Mouse (Mus musculus): ENCODE results near the gene Sox4. TPM values are rescaled to one million over a fixed set of nuclear protein-coding genes. Genes with fewer than 3 reads are reported as not detected.

The Sox4 gene
- polyA plus RNA-seq, 1 experiment from 2014 or later = 1.9 TPM

DNA sequence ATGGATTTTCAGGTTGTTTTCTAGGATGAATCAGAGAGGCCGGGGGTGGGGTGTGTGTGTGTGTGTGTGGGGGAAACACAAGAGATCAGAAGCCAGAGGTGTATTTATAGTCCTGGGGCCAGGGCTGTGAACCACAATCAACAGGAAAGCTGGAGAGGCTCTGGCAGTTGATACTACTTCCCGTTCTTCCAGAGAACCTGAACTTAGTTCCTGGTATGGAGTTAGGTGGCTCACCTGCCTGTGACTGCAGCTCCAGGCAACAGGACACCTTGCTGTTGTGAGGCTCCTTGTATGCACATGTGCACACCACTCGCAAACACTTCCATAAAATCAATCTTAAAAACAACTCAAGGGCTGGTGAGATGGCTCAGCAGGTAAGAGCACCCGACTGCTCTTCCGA, 7.8 kb downstream of the Sox4 start:
- Histone ChIP-seq H3K27me3 (peaks cover 15% of the 10 kb centered on the region), H3K36me3 (replicated peaks) (no peaks in the 10 kb centered on the region), H3K9ac (no peak overlapping the region), H3K4me2 (no peak overlapping the region), H3K9me3 (replicated peaks) (no peaks in the 10 kb centered on the region), H3K4me3 (replicated peaks) (no peak overlapping the region), H3K4me1 (replicated peaks) (peaks cover 8% of the 10 kb centered on the region; the same call in 1 of the 2 replicates), H3K27ac (replicated peaks) (no peak overlapping the region)
- 52% methylated on average over 5 of the region's 5 CpGs for WGBS (ENCODE audit: insufficient replicate concordance)
- no peak for ATAC-seq (ENCODE audit: insufficient read depth)

DNA sequence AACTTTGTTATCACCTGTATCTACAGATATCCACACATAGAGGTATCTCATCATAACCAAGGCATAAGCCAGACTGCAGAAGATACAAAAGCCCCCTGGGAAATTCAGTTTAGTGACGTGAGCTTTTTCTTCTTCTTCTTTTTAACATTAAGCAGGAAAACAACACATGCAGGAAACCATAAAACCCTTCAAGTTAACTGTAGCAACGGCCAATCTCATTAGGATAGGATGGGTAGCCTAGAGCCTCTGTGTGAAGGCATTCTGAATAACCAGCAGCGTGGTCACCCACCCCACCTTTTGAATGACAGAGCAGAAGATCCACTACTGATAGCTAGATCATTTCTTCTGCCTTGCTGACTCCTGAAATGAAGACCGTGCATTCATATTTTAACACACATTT, 10.6 kb downstream of the Sox4 start:
- H3K4me3 ChIP-seq (replicated peaks) = no peak overlapping the region
- H3K36me3 ChIP-seq (replicated peaks) = no peaks in the 10 kb centered on the region
- peaks cover under 1% of the 10 kb centered on the region; the same call in 1 of the 2 replicates for H3K4me1 ChIP-seq (replicated peaks)
- no peak overlapping the region for H3K27ac ChIP-seq (replicated peaks)
- no peaks in the 10 kb centered on the region for H3K9me3 ChIP-seq (replicated peaks)
- no peak overlapping the region for H3K4me2 ChIP-seq
- H3K9ac ChIP-seq = no peak overlapping the region
- ATAC-seq (ENCODE audit: insufficient read depth) = no peak
- H3K27me3 ChIP-seq = no peaks in the 10 kb centered on the region
- WGBS (ENCODE audit: insufficient replicate concordance) = 25% methylated on average over 4 of the region's 4 CpGs

DNA sequence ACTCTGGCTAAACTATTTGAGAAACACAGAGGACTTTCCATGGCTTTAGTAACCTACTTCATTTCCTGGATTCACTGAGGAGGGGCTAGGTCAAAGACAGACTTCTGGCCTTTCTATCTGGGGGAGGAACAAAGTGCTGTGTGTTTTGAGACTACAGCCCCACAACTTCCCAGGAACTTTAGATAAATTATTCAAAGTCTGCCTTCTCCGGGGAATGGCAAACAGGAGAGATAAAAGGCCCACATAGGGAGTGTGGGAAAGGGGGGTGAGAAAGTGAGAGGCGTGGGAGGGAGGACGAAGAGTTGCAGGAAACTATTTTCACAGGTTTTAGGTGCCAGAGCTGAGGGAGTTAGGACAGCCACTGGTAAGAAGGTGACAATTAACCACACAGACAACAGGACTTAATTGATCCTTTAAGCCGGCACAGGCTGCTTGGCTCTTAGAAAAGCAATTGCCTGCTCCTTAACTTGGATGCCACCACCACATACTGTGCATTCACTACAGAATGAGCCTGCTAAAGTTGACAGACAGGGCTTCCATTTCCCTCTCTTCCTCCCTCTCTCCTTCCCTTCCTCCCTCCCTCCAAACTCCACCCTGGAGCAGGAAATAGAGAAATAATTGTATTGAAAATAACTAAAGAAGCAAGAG, 11.4 kb downstream of the Sox4 start:
- Histone ChIP-seq H3K9me3 (replicated peaks) (no peaks in the 10 kb centered on the region), H3K27me3 (no peaks in the 10 kb centered on the region), H3K36me3 (replicated peaks) (no peaks in the 10 kb centered on the region), H3K4me1 (replicated peaks) (no peaks in the 10 kb centered on the region), H3K4me3 (replicated peaks) (no peak overlapping the region), H3K4me2 (no peak overlapping the region), H3K27ac (replicated peaks) (no peak overlapping the region), H3K9ac (no peak overlapping the region)
- ATAC-seq (ENCODE audit: insufficient read depth) = no peak
- 20% methylated on average over 4 of the region's 4 CpGs for WGBS (ENCODE audit: insufficient replicate concordance)

DNA sequence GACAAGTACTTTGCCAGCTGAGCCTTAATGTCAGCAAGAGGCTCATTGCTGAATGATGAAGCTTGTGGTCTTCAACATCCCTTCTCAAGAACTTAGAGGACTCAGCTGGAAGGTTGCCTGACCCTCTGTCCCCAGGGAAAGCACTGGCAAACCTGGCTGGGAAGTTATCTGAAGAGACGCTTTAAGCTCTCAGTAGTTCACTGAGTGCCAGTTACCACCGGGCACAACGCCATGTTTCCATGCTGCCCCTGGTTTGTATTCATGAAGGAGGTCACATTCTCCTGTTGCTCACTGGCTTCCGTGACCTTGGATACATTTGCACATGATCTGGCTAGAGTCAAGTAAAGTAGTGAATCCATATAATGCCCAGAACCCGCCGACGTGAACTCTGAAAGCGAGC, 20.1 kb downstream of the Sox4 start:
- Histone ChIP-seq H3K27ac (replicated peaks) (no peak overlapping the region), H3K9ac (no peak overlapping the region), H3K4me2 (no peak overlapping the region), H3K9me3 (replicated peaks) (no peaks in the 10 kb centered on the region), H3K4me3 (replicated peaks) (no peak overlapping the region), H3K36me3 (replicated peaks) (no peaks in the 10 kb centered on the region), H3K4me1 (replicated peaks) (no peaks in the 10 kb centered on the region), H3K27me3 (no peaks in the 10 kb centered on the region)
- whole genome bisulfite sequencing (ENCODE audit: insufficient replicate concordance) = 78% methylated on average over 8 of the region's 8 CpGs
- no peak for ATAC-seq (ENCODE audit: insufficient read depth)

DNA sequence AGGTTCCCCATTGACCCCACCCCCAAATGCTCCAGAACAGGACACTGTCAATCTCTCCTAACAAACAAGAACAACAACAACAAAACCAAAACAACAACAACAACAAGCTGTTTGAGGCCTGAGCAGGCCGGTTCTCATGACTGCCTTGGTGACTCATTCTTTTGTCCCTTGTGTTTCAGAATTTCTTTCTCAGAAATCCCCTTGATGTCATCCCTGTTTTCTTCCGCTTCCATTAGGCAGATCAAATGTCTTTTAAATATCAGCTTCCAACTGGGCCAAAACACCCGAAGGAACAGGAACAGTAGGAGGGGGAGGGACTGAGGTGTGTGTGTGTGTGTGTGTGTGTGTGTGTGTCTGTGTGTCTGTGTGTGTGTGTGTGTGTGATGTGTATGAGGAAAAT, 21.7 kb downstream of the Sox4 start:
- ATAC-seq (ENCODE audit: insufficient read depth) = no peak
- H3K9me3 ChIP-seq (replicated peaks) = no peaks in the 10 kb centered on the region
- H3K27ac ChIP-seq (replicated peaks) = no peak overlapping the region
- H3K9ac ChIP-seq = no peak overlapping the region
- 57% methylated on average over 3 of the region's 3 CpGs for WGBS (ENCODE audit: insufficient replicate concordance)
- no peaks in the 10 kb centered on the region for H3K36me3 ChIP-seq (replicated peaks)
- no peaks in the 10 kb centered on the region for H3K4me1 ChIP-seq (replicated peaks)
- no peaks in the 10 kb centered on the region for H3K27me3 ChIP-seq
- H3K4me3 ChIP-seq (replicated peaks) = no peak overlapping the region
- H3K4me2 ChIP-seq = no peak overlapping the region

DNA sequence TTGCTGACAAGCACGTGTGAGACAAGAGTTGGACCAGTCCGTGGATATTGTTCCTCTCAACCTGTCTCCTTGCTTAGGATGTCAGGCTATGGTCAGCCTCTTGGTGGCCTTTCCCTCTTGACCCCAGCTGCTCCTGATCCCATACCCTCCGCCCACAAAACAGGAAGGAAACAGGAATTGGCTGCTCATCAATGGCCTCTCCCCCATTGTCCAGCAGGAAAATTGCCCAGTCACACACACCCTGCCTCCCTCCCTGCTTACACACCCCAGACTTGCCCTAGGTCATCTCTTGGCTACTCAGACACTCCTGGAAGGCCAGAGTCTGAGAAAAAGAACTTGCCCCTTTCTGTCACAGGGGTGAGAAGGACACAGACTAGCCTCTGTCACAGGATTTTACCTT, 22.2 kb downstream of the Sox4 start:
- WGBS (ENCODE audit: insufficient replicate concordance) = 58% methylated on average over 3 of the region's 3 CpGs
- Histone ChIP-seq H3K27me3 (no peaks in the 10 kb centered on the region), H3K4me1 (replicated peaks) (no peaks in the 10 kb centered on the region), H3K9ac (no peak overlapping the region), H3K36me3 (replicated peaks) (no peaks in the 10 kb centered on the region), H3K4me2 (no peak overlapping the region), H3K4me3 (replicated peaks) (no peak overlapping the region), H3K9me3 (replicated peaks) (no peaks in the 10 kb centered on the region), H3K27ac (replicated peaks) (no peak overlapping the region)
- ATAC-seq (ENCODE audit: insufficient read depth) = no peak

DNA sequence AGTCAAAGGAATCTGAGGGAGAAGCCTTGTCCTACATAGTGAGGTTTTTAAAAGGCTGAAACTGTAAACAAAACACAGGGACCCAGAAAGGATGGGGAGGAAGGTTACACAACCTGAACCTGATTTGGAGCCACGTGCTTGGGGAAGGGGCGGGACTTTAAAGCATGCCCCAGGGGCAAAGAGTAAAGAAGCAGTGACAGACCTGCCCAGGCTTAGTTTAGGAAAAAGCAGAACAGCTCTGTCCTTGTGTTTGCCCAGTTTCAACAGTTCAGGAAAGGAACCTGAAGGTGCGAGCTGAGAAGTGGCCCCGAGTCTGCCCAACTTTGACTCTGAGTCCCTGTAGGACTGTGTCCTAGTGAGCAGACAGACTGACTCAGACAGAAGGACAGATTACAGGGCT, 23.1 kb downstream of the Sox4 start:
- Histone ChIP-seq H3K9me3 (replicated peaks) (no peaks in the 10 kb centered on the region), H3K4me3 (replicated peaks) (no peak overlapping the region), H3K4me1 (replicated peaks) (no peaks in the 10 kb centered on the region), H3K27me3 (no peaks in the 10 kb centered on the region), H3K27ac (replicated peaks) (no peak overlapping the region), H3K9ac (no peak overlapping the region), H3K36me3 (replicated peaks) (no peaks in the 10 kb centered on the region), H3K4me2 (no peak overlapping the region)
- ATAC-seq (ENCODE audit: insufficient read depth) = no peak
- WGBS (ENCODE audit: insufficient replicate concordance) = 32% methylated on average over 4 of the region's 4 CpGs

DNA sequence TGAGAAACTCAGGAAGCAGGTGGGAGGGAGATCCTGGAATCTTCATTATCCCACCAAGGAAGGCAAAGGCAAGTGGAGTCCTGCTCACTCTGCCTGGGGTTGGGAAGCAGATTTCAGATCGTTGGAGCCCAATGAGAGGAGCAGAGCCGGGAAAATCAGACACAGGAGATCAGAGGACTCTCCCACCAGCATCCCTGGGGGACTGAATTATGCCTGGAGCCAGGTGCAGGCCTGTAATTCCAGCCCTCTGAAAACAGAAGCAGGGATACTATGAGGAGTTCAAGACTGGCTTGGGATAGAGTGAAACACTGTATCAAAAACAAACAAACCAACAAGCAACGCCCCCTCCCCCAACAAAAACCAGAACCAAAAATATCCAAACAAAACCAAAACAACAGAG, 23.6 kb downstream of the Sox4 start:
- ATAC-seq (ENCODE audit: insufficient read depth) = no peak
- H3K36me3 ChIP-seq (replicated peaks) = no peaks in the 10 kb centered on the region
- H3K4me2 ChIP-seq = no peak overlapping the region
- no peak overlapping the region for H3K4me3 ChIP-seq (replicated peaks)
- H3K9ac ChIP-seq = no peak overlapping the region
- H3K9me3 ChIP-seq (replicated peaks) = no peaks in the 10 kb centered on the region
- WGBS (ENCODE audit: insufficient replicate concordance) = 42% methylated on average over 3 of the region's 3 CpGs
- no peaks in the 10 kb centered on the region for H3K4me1 ChIP-seq (replicated peaks)
- no peak overlapping the region for H3K27ac ChIP-seq (replicated peaks)
- no peaks in the 10 kb centered on the region for H3K27me3 ChIP-seq

DNA sequence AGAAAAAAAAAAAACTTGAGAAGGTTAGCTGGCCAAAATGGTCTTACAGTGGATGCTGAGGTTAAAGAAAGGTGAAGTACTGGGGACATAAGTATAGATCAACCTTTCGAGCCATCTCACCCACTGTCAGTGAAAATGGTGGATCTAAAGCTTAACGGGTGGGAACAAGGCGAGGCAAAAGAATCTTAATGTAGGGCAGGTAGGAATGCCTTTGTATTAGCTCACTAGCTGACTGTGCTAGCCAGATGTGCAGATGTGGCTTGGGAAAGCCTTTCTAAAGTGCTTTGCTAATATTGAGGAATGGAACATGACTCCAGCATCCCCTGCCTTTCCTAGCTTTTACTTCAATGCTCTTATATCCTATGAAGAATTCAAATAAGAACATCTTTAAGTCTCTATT, 30.4 kb downstream of the Sox4 start:
- H3K27ac ChIP-seq (replicated peaks) = no peak overlapping the region
- H3K4me3 ChIP-seq (replicated peaks) = no peak overlapping the region
- no peak overlapping the region for H3K9ac ChIP-seq
- H3K4me1 ChIP-seq (replicated peaks) = no peaks in the 10 kb centered on the region
- WGBS (ENCODE audit: insufficient replicate concordance) = 74% methylated on average over 3 of the region's 3 CpGs
- ATAC-seq (ENCODE audit: insufficient read depth) = no peak
- H3K27me3 ChIP-seq = no peaks in the 10 kb centered on the region
- no peak overlapping the region for H3K4me2 ChIP-seq
- no peaks in the 10 kb centered on the region for H3K9me3 ChIP-seq (replicated peaks)
- no peaks in the 10 kb centered on the region for H3K36me3 ChIP-seq (replicated peaks)

DNA sequence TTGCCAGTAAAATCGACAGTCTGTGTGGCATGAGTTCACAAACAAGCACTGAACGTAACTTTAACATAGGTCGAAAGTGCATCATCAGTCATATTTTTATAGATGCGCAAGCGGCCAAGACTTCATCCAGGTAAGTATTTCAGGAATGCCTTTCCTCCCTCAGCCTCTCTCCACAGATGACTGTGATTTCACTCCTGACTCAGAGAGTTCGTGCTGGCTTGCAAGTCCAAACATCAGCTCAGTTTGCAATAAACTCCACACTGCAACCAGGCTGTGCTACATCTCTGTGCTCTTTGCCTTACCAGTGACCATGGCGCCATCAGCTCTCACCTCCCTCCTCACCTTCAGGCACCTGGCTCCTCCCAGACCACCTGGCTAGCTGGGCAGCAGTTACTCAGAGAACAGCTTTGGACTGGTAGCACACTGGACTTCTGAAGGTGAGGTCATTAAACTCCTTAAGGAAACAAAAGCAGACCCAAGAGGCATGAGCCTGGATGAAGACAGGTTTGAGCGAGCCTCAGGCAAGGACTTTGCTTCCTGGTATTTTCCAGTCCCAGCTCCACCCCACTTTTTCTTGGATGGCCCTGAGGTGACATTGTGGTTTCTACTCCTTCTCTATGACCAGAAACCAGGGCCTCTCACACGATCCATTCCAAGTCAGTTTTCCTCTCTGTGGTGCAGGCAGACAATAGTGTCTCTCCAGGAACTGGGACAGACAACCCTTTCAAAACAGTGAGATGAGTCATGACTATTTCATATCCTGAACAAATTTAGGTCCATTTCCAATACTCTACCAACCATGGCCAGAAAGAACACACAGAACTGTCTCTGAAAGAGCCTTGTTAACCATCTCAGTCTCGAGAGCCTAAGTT, 35.9 kb downstream of the Sox4 start:
- H3K9me3 ChIP-seq (replicated peaks) = no peaks in the 10 kb centered on the region
- 62% methylated on average over 10 of the region's 10 CpGs for WGBS (ENCODE audit: insufficient replicate concordance)
- no peak overlapping the region for H3K4me2 ChIP-seq
- no peaks in the 10 kb centered on the region for H3K4me1 ChIP-seq (replicated peaks)
- H3K27me3 ChIP-seq = no peaks in the 10 kb centered on the region
- no peak overlapping the region for H3K27ac ChIP-seq (replicated peaks)
- H3K4me3 ChIP-seq (replicated peaks) = no peak overlapping the region
- H3K36me3 ChIP-seq (replicated peaks) = no peaks in the 10 kb centered on the region
- no peak overlapping the region for H3K9ac ChIP-seq
- no peak for ATAC-seq (ENCODE audit: insufficient read depth)

DNA sequence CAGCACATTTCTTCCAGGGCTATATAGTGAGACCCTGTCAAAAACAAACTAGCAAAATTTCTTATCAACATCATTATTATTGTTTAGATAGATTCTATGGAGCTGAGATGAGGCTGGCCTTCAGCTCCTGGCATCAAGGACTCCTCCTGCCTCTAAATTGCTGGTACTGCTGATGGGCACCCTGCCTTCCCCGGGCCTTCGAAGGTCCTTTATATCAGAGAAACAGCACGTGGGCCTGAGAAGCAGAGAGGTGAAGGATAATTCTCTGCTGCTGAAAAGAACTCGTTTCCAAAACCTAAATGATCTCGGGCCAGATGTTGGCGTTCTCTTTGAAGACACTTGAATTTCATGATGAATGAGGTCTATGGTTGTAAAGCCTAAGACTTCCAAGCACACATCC, 39.9 kb downstream of the Sox4 start:
- H3K9me3 ChIP-seq (replicated peaks) = no peaks in the 10 kb centered on the region
- no peak for ATAC-seq (ENCODE audit: insufficient read depth)
- H3K36me3 ChIP-seq (replicated peaks) = no peaks in the 10 kb centered on the region
- WGBS (ENCODE audit: insufficient replicate concordance) = 64% methylated on average over 6 of the region's 6 CpGs
- no peak overlapping the region for H3K27ac ChIP-seq (replicated peaks)
- no peaks in the 10 kb centered on the region for H3K4me1 ChIP-seq (replicated peaks)
- no peak overlapping the region for H3K9ac ChIP-seq
- no peaks in the 10 kb centered on the region for H3K27me3 ChIP-seq
- no peak overlapping the region for H3K4me3 ChIP-seq (replicated peaks)
- no peak overlapping the region for H3K4me2 ChIP-seq
